Mouse (Mus musculus) kidney, adult 2 months (tissue): ENCODE measurements around the gene Rbpjl.

Experiments used
- CTCF ChIP-seq: fragments of 200-500 bp; conservative IDR thresholded peaks from 2 replicates; pipeline ENCODE4 v1.5.1; 2011; ENCODE audit warnings: low read depth, mild to moderate bottlenecking, control low read depth, low read length, moderate library complexity, mixed read lengths; ENCODE audit not compliant: insufficient read depth, insufficient read length
- POLR2A ChIP-seq: fragments of 200-500 bp; IDR thresholded peaks from one replicate; pipeline ENCODE4 v1.6.1; 2011; ENCODE audit warnings: low read depth, low read length, control low read depth

- TF ChIP-seq POLR2A, result peak; percentile 28
- no peak for TF ChIP-seq CTCF
Measured at GRCm38 (mm10) chr2:164431676-164432465, 28.9 kb downstream of the Rbpjl start.
